Mouse (Mus musculus): Measurements from ENCODE around the gene Elob.

Elob gene

GRCm38 (mm10) chr17:23777141-23777540 lies 51.8 kb downstream of the Elob start:
- DNase-seq, result no peak

- DNase-seq, result no peak
Measured at GRCm38 (mm10) chr17:23776216-23776615, 52.7 kb downstream of the Elob start.

Data from retina, postnatal 1 day (tissue).